Mouse (Mus musculus): ENCODE results near the gene Gm7971. TPM values are rescaled to one million over a fixed set of nuclear protein-coding genes. Genes with fewer than 3 reads are reported as not detected.
"Not testable (repeated sequence)": the region's sequence is repeated elsewhere in the genome, so short reads cannot be mapped to it uniquely, and the experiment has no call there.

Gm7971 gene
- 0.09 TPM in 1 of 2 replicates, not detected in the other for polyA plus RNA-seq (2012; rRNA removed)

DNA sequence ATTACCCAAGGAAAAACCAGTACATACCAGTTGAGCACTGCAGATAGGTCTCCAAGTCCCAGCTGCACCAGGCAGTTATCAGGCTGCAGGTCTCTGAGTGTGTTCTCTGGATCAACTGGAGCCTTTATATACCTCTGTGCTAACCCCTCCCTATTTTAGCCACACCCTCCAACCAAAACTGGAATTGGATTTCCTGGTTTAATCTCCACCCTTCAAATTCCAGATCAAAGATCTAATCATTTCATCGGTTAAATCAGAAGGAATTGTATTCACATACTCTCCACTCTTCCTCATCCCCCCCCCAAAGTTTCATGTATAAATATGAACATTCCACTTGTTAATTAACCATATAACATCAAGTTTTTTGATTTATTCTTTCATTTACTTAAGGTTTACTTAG lies at the start of gene Gm7971:
TSS of gene Gm7971 (minus strand) at position 101 of the 400 bp plus-strand sequence.
- not testable (repeated sequence) for H3K27me3 ChIP-seq (ENCODE audit: control insufficient read depth, insufficient read depth, low read length); H3K4me1 ChIP-seq (replicated peaks; ENCODE audit: control insufficient read depth, insufficient read depth, low read length); DNase-seq; H3K27ac ChIP-seq (ENCODE audit: control insufficient read depth, insufficient read depth, low read length); H3K4me3 ChIP-seq (ENCODE audit: control insufficient read depth, insufficient read depth, low read length); H3K36me3 ChIP-seq (ENCODE audit: control insufficient read depth, insufficient read depth, low read length)
- no CpG with 5 or more reads among the region's 1 CpGs for WGBS

Other genes with a start within 250 kb of the Gm7971 start
- gene D5Ertd577e, start 138.1 kb downstream of the Gm7971 start, polyA plus RNA-seq (2012; rRNA removed): not detected in 2 replicates
- gene Gm3286, start 84.1 kb downstream of the Gm7971 start, polyA plus RNA-seq (2012; rRNA removed): not detected in 2 replicates
- gene Gm7978, start 141.3 kb upstream of the Gm7971 start, polyA plus RNA-seq (2012; rRNA removed): 0.05 TPM in 1 of 2 replicates, not detected in the other
- gene Gm7982, start 147.1 kb upstream of the Gm7971 start, polyA plus RNA-seq (2012; rRNA removed): not detected in 2 replicates
- not detected in 2 replicates for gene E330014E10Rik, start 181.1 kb upstream of the Gm7971 start, polyA plus RNA-seq (2012; rRNA removed)